Mouse (Mus musculus) gastrocnemius, postnatal 14 days (tissue): Measurements from ENCODE around the gene Cxcl1. TPM values are rescaled to one million over a fixed set of nuclear protein-coding genes. Genes with fewer than 3 reads are reported as not detected.
A peak's percentile ranks its signal among the peaks of the same experiment; 100 is the strongest.
"Not testable (repeated sequence)": the region's sequence is repeated elsewhere in the genome, so short reads cannot be mapped to it uniquely, and the experiment has no call there.

Experiments used
- DNase-seq: peaks from one replicate; pipeline ENCODE4 v3.0.0; 2021; ENCODE audit warnings: mixed read lengths
- intact Hi-C: fragments of 180-260 bp; cut with DNase I; formaldehyde crosslinking; loops from one replicate; pipeline ENCODE4 v1.15.1; 2025; ENCODE audit warnings: low total_unique reads
- long read RNA-seq, 2 experiments: library from polyadenylated mRNA; stranded (forward); transcript quantifications; one replicate each; pipeline ENCODE4 v2.0.0; 2021
- total RNA-seq, 2 experiments: library from RNA; stranded (reverse); gene quantifications; 2 replicates each; pipeline ENCODE4 v1.2.3; 2021

The Cxcl1 gene
- total RNA-seq: under 1 TPM in 1 of 2 experiments, not detected in 1; 0.11 TPM
- long read RNA-seq, experiment 1, partial matches to known transcripts: 0 of 1 reads
- long read RNA-seq, experiment 1, other reads (novel, unspliced or antisense): 0 of 1 reads
- long read RNA-seq, experiment 2: 0 reads

GRCm38 (mm10) chr5:90890519-90891463 lies at the start of gene Cxcl1:
Gene Cxcl1 (plus strand): TSS chr5:90891241.
- intact Hi-C loops: no loop called here
- DNase-seq: peak; percentile 55

- intact Hi-C loops: no loop called here
- no peak for DNase-seq
Observed at GRCm38 (mm10) chr5:90843891-90844290, 47.1 kb upstream of the Cxcl1 start.

- DNase-seq, intact Hi-C loops: not testable (repeated sequence)
Observed at GRCm38 (mm10) chr5:90850096-90850495, 40.9 kb upstream of the Cxcl1 start.

- intact Hi-C loops: not testable (repeated sequence)
Observed at GRCm38 (mm10) chr5:90851391-90851790, 39.6 kb upstream of the Cxcl1 start.

GRCm38 (mm10) chr5:90853206-90853605 lies 37.8 kb upstream of the Cxcl1 start:
- DNase-seq: no peak
- intact Hi-C loops: no loop called here

More at GRCm38 (mm10) chr5:90851391-90851790, 39.6 kb upstream of the Cxcl1 start:
- DNase-seq: not testable (repeated sequence)

GRCm38 (mm10) chr5:90855308-90856230 lies 35.5 kb upstream of the Cxcl1 start:
- DNase-seq: no peak
- intact Hi-C loops: no loop called here

- no peak for DNase-seq
- intact Hi-C loops: no loop called here
Observed at GRCm38 (mm10) chr5:90857463-90857862, 33.6 kb upstream of the Cxcl1 start.

- intact Hi-C loops: no loop called here
- no peak for DNase-seq
Observed at GRCm38 (mm10) chr5:90858429-90858828, 32.6 kb upstream of the Cxcl1 start.

- intact Hi-C loops: no loop called here
- DNase-seq: no peak
Observed at GRCm38 (mm10) chr5:90859031-90859430, 32.0 kb upstream of the Cxcl1 start.

GRCm38 (mm10) chr5:90861876-90862375 lies 29.1 kb upstream of the Cxcl1 start:
- intact Hi-C loops: no loop called here
- no peak for DNase-seq

GRCm38 (mm10) chr5:90866770-90867169 lies 24.3 kb upstream of the Cxcl1 start:
- intact Hi-C loops: no loop called here
- no peak for DNase-seq

GRCm38 (mm10) chr5:90872377-90872776 lies 18.7 kb upstream of the Cxcl1 start:
- intact Hi-C loops: no loop called here
- no peak for DNase-seq

- peak; percentile 19 for DNase-seq
- intact Hi-C loops: no loop called here
Observed at GRCm38 (mm10) chr5:90876045-90876444, 15.0 kb upstream of the Cxcl1 start.

- intact Hi-C loops: no loop called here
- no peak for DNase-seq
Observed at GRCm38 (mm10) chr5:90876471-90877172, 14.4 kb upstream of the Cxcl1 start.

- intact Hi-C loops: no loop called here
- no peak for DNase-seq
Observed at GRCm38 (mm10) chr5:90877173-90877512, 13.9 kb upstream of the Cxcl1 start.

- intact Hi-C loops: no loop called here
- no peak for DNase-seq
Observed at GRCm38 (mm10) chr5:90879307-90880014, 11.6 kb upstream of the Cxcl1 start.

- DNase-seq: no peak
- intact Hi-C loops: no loop called here
Observed at GRCm38 (mm10) chr5:90880335-90880850, 10.6 kb upstream of the Cxcl1 start.

GRCm38 (mm10) chr5:90881021-90881420 lies 10.0 kb upstream of the Cxcl1 start:
- intact Hi-C loops: no loop called here
- DNase-seq: no peak
